Mouse (Mus musculus): Measurements from ENCODE around the gene Arhgap20. TPM values are rescaled to one million over a fixed set of nuclear protein-coding genes. Genes with fewer than 3 reads are reported as not detected.

Arhgap20 gene
- polyA plus RNA-seq, 1 experiment from 2014 or later: 4.1 TPM

- ATAC-seq (ENCODE audit: low FRiP score): peak; percentile 50; the same call in 1 of the 2 replicates
- no peak overlapping the region for H3K4me2 ChIP-seq
- no peaks in the 10 kb centered on the region for H3K27me3 ChIP-seq (ENCODE audit: control insufficient read depth, insufficient read depth, low read length)
- no peaks in the 10 kb centered on the region for H3K36me3 ChIP-seq (ENCODE audit: control insufficient read depth, insufficient read depth, low read length)
- DNase-seq (ENCODE audit: low spot score, missing footprints): no peak
- H3K27ac ChIP-seq (ENCODE audit: low read depth, low read length): no peak overlapping the region
- no peaks in the 10 kb centered on the region for H3K4me1 ChIP-seq (ENCODE audit: control insufficient read depth, insufficient read depth, low read length)
- H3K9me3 ChIP-seq (ENCODE audit: control insufficient read depth, low read length): no peaks in the 10 kb centered on the region
- no peak overlapping the region for H3K9ac ChIP-seq (ENCODE audit: low read length)
- 42% methylated on average over 6 of the region's 6 CpGs for WGBS
- no peak overlapping the region for H3K4me3 ChIP-seq (ENCODE audit: low read depth, low read length)
These were observed 22.2 kb downstream of the Arhgap20 start for GRCm38 (mm10) chr9:51787380-51787779.

GRCm38 (mm10) chr9:51788466-51788865 lies 23.3 kb downstream of the Arhgap20 start:
- H3K27ac ChIP-seq (ENCODE audit: low read depth, low read length): no peak overlapping the region
- no peaks in the 10 kb centered on the region for H3K9me3 ChIP-seq (ENCODE audit: control insufficient read depth, low read length)
- H3K4me3 ChIP-seq (ENCODE audit: low read depth, low read length): no peak overlapping the region
- no peaks in the 10 kb centered on the region for H3K4me1 ChIP-seq (ENCODE audit: control insufficient read depth, insufficient read depth, low read length)
- ATAC-seq (ENCODE audit: low FRiP score): no peak
- no peaks in the 10 kb centered on the region for H3K36me3 ChIP-seq (ENCODE audit: control insufficient read depth, insufficient read depth, low read length)
- no peaks in the 10 kb centered on the region for H3K27me3 ChIP-seq (ENCODE audit: control insufficient read depth, insufficient read depth, low read length)
- no peak overlapping the region for H3K9ac ChIP-seq (ENCODE audit: low read length)
- WGBS: 75% methylated on average over 1 of the region's 1 CpGs
- no peak for DNase-seq (ENCODE audit: low spot score, missing footprints)
- H3K4me2 ChIP-seq: no peak overlapping the region

- H3K4me1 ChIP-seq (ENCODE audit: control insufficient read depth, insufficient read depth, low read length): no peaks in the 10 kb centered on the region
- no peaks in the 10 kb centered on the region for H3K36me3 ChIP-seq (ENCODE audit: control insufficient read depth, insufficient read depth, low read length)
- ATAC-seq (ENCODE audit: low FRiP score) (no peak), DNase-seq (ENCODE audit: low spot score, missing footprints) (no peak)
- 77% methylated on average over 6 of the region's 6 CpGs for WGBS
- H3K9me3 ChIP-seq (ENCODE audit: control insufficient read depth, low read length): no peaks in the 10 kb centered on the region
- no peaks in the 10 kb centered on the region for H3K27me3 ChIP-seq (ENCODE audit: control insufficient read depth, insufficient read depth, low read length)
- no peak overlapping the region for H3K27ac ChIP-seq (ENCODE audit: low read depth, low read length)
- no peak overlapping the region for H3K4me3 ChIP-seq (ENCODE audit: low read depth, low read length)
- no peak overlapping the region for H3K4me2 ChIP-seq
- no peak overlapping the region for H3K9ac ChIP-seq (ENCODE audit: low read length)
These were observed 30.1 kb downstream of the Arhgap20 start for GRCm38 (mm10) chr9:51795206-51795605.

- WGBS: 87% methylated on average over 5 of the region's 5 CpGs
- Histone ChIP-seq H3K27ac (ENCODE audit: low read depth, low read length) (no peak overlapping the region), H3K4me1 (ENCODE audit: control insufficient read depth, insufficient read depth, low read length) (no peaks in the 10 kb centered on the region), H3K4me3 (ENCODE audit: low read depth, low read length) (no peak overlapping the region), H3K9ac (ENCODE audit: low read length) (no peak overlapping the region), H3K36me3 (ENCODE audit: control insufficient read depth, insufficient read depth, low read length) (no peaks in the 10 kb centered on the region), H3K9me3 (ENCODE audit: control insufficient read depth, low read length) (no peaks in the 10 kb centered on the region), H3K4me2 (no peak overlapping the region), H3K27me3 (ENCODE audit: control insufficient read depth, insufficient read depth, low read length) (no peaks in the 10 kb centered on the region)
- ATAC-seq (ENCODE audit: low FRiP score) (no peak), DNase-seq (ENCODE audit: low spot score, missing footprints) (no peak)
These were observed 33.1 kb downstream of the Arhgap20 start for GRCm38 (mm10) chr9:51798251-51798650.

GRCm38 (mm10) chr9:51799156-51799555 lies 34.0 kb downstream of the Arhgap20 start:
- DNase-seq (ENCODE audit: low spot score, missing footprints): no peak
- Histone ChIP-seq H3K36me3 (ENCODE audit: control insufficient read depth, insufficient read depth, low read length) (no peaks in the 10 kb centered on the region), H3K4me2 (no peak overlapping the region), H3K27ac (ENCODE audit: low read depth, low read length) (no peak overlapping the region), H3K9me3 (ENCODE audit: control insufficient read depth, low read length) (no peaks in the 10 kb centered on the region), H3K4me3 (ENCODE audit: low read depth, low read length) (no peak overlapping the region), H3K27me3 (ENCODE audit: control insufficient read depth, insufficient read depth, low read length) (no peaks in the 10 kb centered on the region), H3K9ac (ENCODE audit: low read length) (no peak overlapping the region), H3K4me1 (ENCODE audit: control insufficient read depth, insufficient read depth, low read length) (no peaks in the 10 kb centered on the region)
- ATAC-seq (ENCODE audit: low FRiP score): no peak
- 89% methylated on average over 9 of the region's 9 CpGs for WGBS

- Histone ChIP-seq H3K4me2 (no peak overlapping the region), H3K4me3 (ENCODE audit: low read depth, low read length) (no peak overlapping the region), H3K9ac (ENCODE audit: low read length) (no peak overlapping the region), H3K27ac (ENCODE audit: low read depth, low read length) (no peak overlapping the region), H3K36me3 (ENCODE audit: control insufficient read depth, insufficient read depth, low read length) (no peaks in the 10 kb centered on the region), H3K27me3 (ENCODE audit: control insufficient read depth, insufficient read depth, low read length) (no peaks in the 10 kb centered on the region), H3K4me1 (ENCODE audit: control insufficient read depth, insufficient read depth, low read length) (no peaks in the 10 kb centered on the region), H3K9me3 (ENCODE audit: control insufficient read depth, low read length) (no peaks in the 10 kb centered on the region)
- ATAC-seq (ENCODE audit: low FRiP score) (no peak), DNase-seq (ENCODE audit: low spot score, missing footprints) (no peak)
- 89% methylated on average over 3 of the region's 3 CpGs for WGBS
These were observed 42.1 kb downstream of the Arhgap20 start for GRCm38 (mm10) chr9:51807272-51807671.

GRCm38 (mm10) chr9:51812931-51813330 lies 47.8 kb downstream of the Arhgap20 start:
- H3K4me1 ChIP-seq (ENCODE audit: control insufficient read depth, insufficient read depth, low read length): no peaks in the 10 kb centered on the region
- no peak overlapping the region for H3K4me2 ChIP-seq
- no peak overlapping the region for H3K27ac ChIP-seq (ENCODE audit: low read depth, low read length)
- no peak for ATAC-seq (ENCODE audit: low FRiP score)
- no peaks in the 10 kb centered on the region for H3K9me3 ChIP-seq (ENCODE audit: control insufficient read depth, low read length)
- H3K27me3 ChIP-seq (ENCODE audit: control insufficient read depth, insufficient read depth, low read length): no peaks in the 10 kb centered on the region
- H3K9ac ChIP-seq (ENCODE audit: low read length): no peak overlapping the region
- H3K4me3 ChIP-seq (ENCODE audit: low read depth, low read length): no peak overlapping the region
- no peak for DNase-seq (ENCODE audit: low spot score, missing footprints)
- 95% methylated on average over 1 of the region's 1 CpGs for WGBS
- no peaks in the 10 kb centered on the region for H3K36me3 ChIP-seq (ENCODE audit: control insufficient read depth, insufficient read depth, low read length)

- Histone ChIP-seq H3K4me1 (ENCODE audit: control insufficient read depth, insufficient read depth, low read length) (no peaks in the 10 kb centered on the region), H3K9me3 (ENCODE audit: control insufficient read depth, low read length) (no peaks in the 10 kb centered on the region), H3K27ac (ENCODE audit: low read depth, low read length) (no peak overlapping the region), H3K27me3 (ENCODE audit: control insufficient read depth, insufficient read depth, low read length) (no peaks in the 10 kb centered on the region), H3K9ac (ENCODE audit: low read length) (no peak overlapping the region), H3K36me3 (ENCODE audit: control insufficient read depth, insufficient read depth, low read length) (no peaks in the 10 kb centered on the region), H3K4me2 (no peak overlapping the region), H3K4me3 (ENCODE audit: low read depth, low read length) (no peak overlapping the region)
- DNase-seq (ENCODE audit: low spot score, missing footprints): no peak
- ATAC-seq (ENCODE audit: low FRiP score): no peak
- WGBS: 90% methylated on average over 7 of the region's 7 CpGs
These were observed 59.4 kb downstream of the Arhgap20 start for GRCm38 (mm10) chr9:51824516-51824915.

GRCm38 (mm10) chr9:51831596-51831995 lies 66.5 kb downstream of the Arhgap20 start:
- DNase-seq (ENCODE audit: low spot score, missing footprints) (no peak), ATAC-seq (ENCODE audit: low FRiP score) (no peak)
- Histone ChIP-seq H3K9me3 (ENCODE audit: control insufficient read depth, low read length) (no peaks in the 10 kb centered on the region), H3K4me3 (ENCODE audit: low read depth, low read length) (no peak overlapping the region), H3K4me2 (no peak overlapping the region), H3K9ac (ENCODE audit: low read length) (no peak overlapping the region), H3K36me3 (ENCODE audit: control insufficient read depth, insufficient read depth, low read length) (no peaks in the 10 kb centered on the region), H3K27me3 (ENCODE audit: control insufficient read depth, insufficient read depth, low read length) (no peaks in the 10 kb centered on the region), H3K27ac (ENCODE audit: low read depth, low read length) (no peak overlapping the region), H3K4me1 (ENCODE audit: control insufficient read depth, insufficient read depth, low read length) (no peaks in the 10 kb centered on the region)
- 68% methylated on average over 11 of the region's 11 CpGs for WGBS

- H3K9me3 ChIP-seq (ENCODE audit: control insufficient read depth, low read length): no peaks in the 10 kb centered on the region
- H3K4me1 ChIP-seq (ENCODE audit: control insufficient read depth, insufficient read depth, low read length): no peaks in the 10 kb centered on the region
- no peaks in the 10 kb centered on the region for H3K27me3 ChIP-seq (ENCODE audit: control insufficient read depth, insufficient read depth, low read length)
- no peak overlapping the region for H3K27ac ChIP-seq (ENCODE audit: low read depth, low read length)
- H3K4me3 ChIP-seq (ENCODE audit: low read depth, low read length): no peak overlapping the region
- 87% methylated on average over 5 of the region's 5 CpGs for WGBS
- ATAC-seq (ENCODE audit: low FRiP score) (no peak), DNase-seq (ENCODE audit: low spot score, missing footprints) (no peak)
- H3K9ac ChIP-seq (ENCODE audit: low read length): no peak overlapping the region
- H3K36me3 ChIP-seq (ENCODE audit: control insufficient read depth, insufficient read depth, low read length): no peaks in the 10 kb centered on the region
- no peak overlapping the region for H3K4me2 ChIP-seq
These were observed 67.2 kb downstream of the Arhgap20 start for GRCm38 (mm10) chr9:51832368-51832767.

Measured in midbrain, embryonic 11.5 days (tissue).